Mouse (Mus musculus) forebrain, embryonic 10.5 days (tissue): Measurements from ENCODE around the gene Cox19. TPM values are rescaled to one million over a fixed set of nuclear protein-coding genes. Genes with fewer than 3 reads are reported as not detected.

Experiments
- DNase-seq: peaks from one replicate; pipeline ENCODE4 v3.0.0-alpha.2; 2017; ENCODE audit warnings: low spot score; ENCODE audit errors: extremely low spot score
- H3K27ac ChIP-seq: fragments of 300-500 bp; sonication (generic); 2 replicates; pipeline ENCODE4 v1.5.1; 2016; ENCODE audit warnings: mild to moderate bottlenecking
- H3K27me3 ChIP-seq: fragments of 300-500 bp; sonication (generic); 2 replicates; pipeline ENCODE4 v1.6.1; 2016; ENCODE audit warnings: mild to moderate bottlenecking; ENCODE audit not compliant: poor library complexity, severe bottlenecking
- H3K36me3 ChIP-seq: fragments of 300-500 bp; sonication (generic); replicated peaks from 2 replicates; pipeline ENCODE4 v1.6.1; 2016; ENCODE audit warnings: mild to moderate bottlenecking, moderate library complexity
- H3K4me1 ChIP-seq: fragments of 300-500 bp; sonication (generic); 2 replicates; pipeline ENCODE4 v1.6.1; 2016
- H3K4me3 ChIP-seq: fragments of 300-500 bp; sonication (generic); 2 replicates; pipeline ENCODE4 v1.5.1; 2016; ENCODE audit warnings: mild to moderate bottlenecking, moderate library complexity
- H3K9me3 ChIP-seq: fragments of 300-500 bp; sonication (generic); 2 replicates; pipeline ENCODE4 v1.6.1; 2016; ENCODE audit warnings: mild to moderate bottlenecking, moderate library complexity
- WGBS: fragments of 180-500 bp; shearing (Covaris S2); methylation state at CpG from one replicate; pipeline ENCODE4 v1.1.7; 2016; 5-methylcytosine and 5-hydroxymethylcytosine counted together
- microRNA counts: library from miRNA; unstranded; fragments of <30 nt; microRNA quantifications from one replicate; lab custom pipeline; 2017
- microRNA-seq: library from miRNA; unstranded; fragments of <30 nt; microRNA quantifications from one replicate; pipeline ENCODE4, GENCODE M21; 2017
- polyA plus RNA-seq: library from polyadenylated mRNA; unstranded; fragments of >200 nt; fragmentation: Nextera tagmentation; extraction: Ambion mirVana; gene quantifications from 2 replicates; pipeline ENCODE4 v1.2.1, GENCODE M21; 2016

Cox19 gene
- polyA plus RNA-seq, 1 experiment from 2014 or later = 120 TPM

DNA sequence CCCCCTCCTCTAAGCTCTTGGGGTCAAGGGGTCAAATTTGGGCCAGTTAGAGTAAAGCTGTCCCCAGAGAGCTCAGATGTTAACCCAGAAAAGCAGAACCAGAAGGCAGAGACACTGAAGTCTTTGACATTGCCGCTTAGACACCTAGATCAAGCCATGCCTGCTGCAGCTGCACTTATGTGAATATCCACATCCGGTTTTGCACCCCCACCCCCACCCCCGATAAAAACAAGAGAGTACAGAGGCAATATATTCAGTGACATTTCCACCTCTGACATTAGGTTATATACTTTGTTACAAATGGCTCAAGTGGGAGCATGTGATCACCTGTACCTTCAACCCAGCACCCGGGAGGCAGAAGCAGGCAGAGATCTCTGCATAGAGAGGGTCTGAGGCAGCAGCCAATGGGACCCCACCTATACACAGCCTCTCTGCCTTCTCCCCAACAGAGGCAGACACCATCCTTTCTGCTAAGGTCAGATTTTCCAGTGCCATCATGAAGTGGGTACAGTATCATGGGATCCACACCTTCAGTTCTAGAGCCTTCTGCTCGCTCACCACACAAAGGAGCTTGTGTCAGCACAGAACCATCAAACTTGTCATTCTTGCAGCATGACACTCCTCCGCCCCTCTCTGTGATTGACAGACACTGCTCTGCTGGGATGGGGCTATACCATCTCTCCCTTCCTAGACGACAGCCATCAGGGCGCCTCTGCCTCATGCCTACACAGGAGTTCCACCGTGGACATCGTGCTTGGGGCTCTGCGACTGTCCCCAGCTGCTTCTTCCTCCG is 60.6 kb downstream of the Cox19 start:
- peaks cover 14% of the 10 kb centered on the region for H3K4me1 ChIP-seq
- 85% methylated on average over 12 of the region's 12 CpGs for WGBS
- DNase-seq = no peak
- H3K36me3 ChIP-seq = no peaks in the 10 kb centered on the region
- H3K4me3 ChIP-seq = no peak overlapping the region
- no peaks in the 10 kb centered on the region for H3K27me3 ChIP-seq
- H3K27ac ChIP-seq = no peak overlapping the region
- no peaks in the 10 kb centered on the region for H3K9me3 ChIP-seq

DNA sequence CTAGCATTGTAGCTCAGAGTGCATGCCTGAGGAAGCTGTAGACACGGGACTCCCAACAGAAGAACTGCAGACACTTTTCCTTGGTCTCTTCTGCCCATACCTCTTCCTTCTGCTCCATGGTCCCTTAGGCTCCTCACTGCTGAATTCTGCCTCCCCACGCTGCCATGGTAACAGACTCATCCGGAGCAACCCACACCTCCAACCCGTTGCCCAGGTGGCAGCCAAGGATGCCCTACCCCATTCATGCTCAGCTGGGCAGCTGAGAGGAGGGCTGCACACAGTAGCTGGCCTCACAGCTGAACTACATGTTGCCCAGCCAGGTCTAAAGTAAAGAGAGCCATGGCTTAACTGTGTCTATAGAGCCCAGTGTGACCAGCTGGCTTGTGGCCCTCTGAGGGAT is 62.6 kb downstream of the Cox19 start:
- peaks cover 21% of the 10 kb centered on the region for H3K4me1 ChIP-seq
- no peaks in the 10 kb centered on the region for H3K9me3 ChIP-seq
- no peak for DNase-seq
- no peaks in the 10 kb centered on the region for H3K27me3 ChIP-seq
- no peak overlapping the region for H3K27ac ChIP-seq
- H3K4me3 ChIP-seq = no peak overlapping the region
- WGBS = 93% methylated on average over 4 of the region's 4 CpGs
- no peaks in the 10 kb centered on the region for H3K36me3 ChIP-seq

DNA sequence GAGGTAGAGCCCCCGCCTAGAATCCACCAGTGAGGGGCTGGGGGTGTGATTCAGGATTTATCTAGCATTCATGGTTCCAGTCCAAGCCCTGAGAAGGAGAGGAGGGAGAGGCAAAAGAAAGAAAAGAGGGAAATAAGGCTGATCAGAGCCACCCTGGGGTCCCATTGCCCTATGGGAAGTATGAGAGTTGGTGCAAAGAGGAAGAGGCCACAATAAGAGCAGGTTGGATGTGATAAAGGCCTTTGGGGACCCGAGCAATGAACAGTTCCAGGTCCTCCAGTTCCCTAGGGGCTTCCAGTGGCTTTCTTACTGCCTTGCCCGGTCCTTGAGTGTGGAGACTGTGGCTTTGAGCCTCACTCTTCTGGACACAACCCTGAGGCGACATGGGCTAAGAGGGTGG is 63.4 kb downstream of the Cox19 start:
- no peak for DNase-seq
- Histone ChIP-seq H3K4me1 (peaks cover 21% of the 10 kb centered on the region), H3K9me3 (no peaks in the 10 kb centered on the region), H3K27ac (no peak overlapping the region), H3K27me3 (no peaks in the 10 kb centered on the region), H3K36me3 (no peaks in the 10 kb centered on the region), H3K4me3 (no peak overlapping the region)
- 89% methylated on average over 4 of the region's 4 CpGs for WGBS

DNA sequence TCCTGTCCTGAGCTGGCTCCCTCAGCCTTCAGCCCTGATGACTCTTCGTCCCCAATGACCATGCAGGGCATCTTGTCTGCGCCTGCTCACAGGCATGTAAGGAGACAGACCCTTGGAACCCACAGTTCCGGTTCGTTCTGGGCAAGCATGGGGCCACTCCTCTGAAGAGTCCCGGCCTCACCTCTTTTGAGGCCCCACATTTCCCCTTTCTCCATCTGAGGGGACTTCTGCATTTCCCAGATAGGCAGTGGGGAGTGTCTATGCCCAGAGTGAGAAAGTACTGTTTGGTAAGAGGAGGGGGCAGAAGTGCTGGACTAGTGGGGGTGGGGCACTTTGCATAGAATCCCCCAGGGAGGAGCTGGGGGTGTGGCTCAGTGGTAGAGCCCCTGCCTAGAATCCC is 64.1 kb downstream of the Cox19 start:
- WGBS = 88% methylated on average over 5 of the region's 5 CpGs
- H3K4me1 ChIP-seq = peaks cover 21% of the 10 kb centered on the region
- no peaks in the 10 kb centered on the region for H3K36me3 ChIP-seq
- H3K27me3 ChIP-seq = no peaks in the 10 kb centered on the region
- no peaks in the 10 kb centered on the region for H3K9me3 ChIP-seq
- H3K27ac ChIP-seq = peak overlapping the region; percentile 25; the same call in 1 of the 2 replicates
- no peak for DNase-seq
- H3K4me3 ChIP-seq = no peak overlapping the region

MicroRNA genes within 50 kb of the gene (microRNA counts, 519-probe panel; counts per million panel counts)
- microRNA mmu-miR-339-3p (lab: Ali Mortazavi, UCI) (341 counts per million, percentile 65 among the panel's probes with 10 or more counts), microRNA mmu-miR-339-5p (lab: Ali Mortazavi, UCI) (341 counts per million, percentile 65 among the panel's probes with 10 or more counts)

Small RNA genes lying within 50 kb of the gene (microRNA-seq; reads per million reads assigned to microRNA genes)
- gene Mir339 = 795 reads per million, percentile 72 among the genes with 10 or more reads in this experiment

Other genes starting within 250 kb of the Cox19 start
- gene Prkar1b, start 201.4 kb downstream of the Cox19 start, polyA plus RNA-seq = 3.3 and 5.1 TPM in 2 replicates
- gene Dnaaf5, start 201.2 kb downstream of the Cox19 start, polyA plus RNA-seq = 8.0 and 9.9 TPM in 2 replicates
- 52.9 and 53.8 TPM in 2 replicates for gene Sun1, start 150.8 kb downstream of the Cox19 start, polyA plus RNA-seq
- gene Get4, start 99.1 kb downstream of the Cox19 start, polyA plus RNA-seq = 187 and 188 TPM in 2 replicates
- gene Adap1, start 25.8 kb downstream of the Cox19 start, polyA plus RNA-seq = 0.27 and 0.49 TPM in 2 replicates
- gene Cyp2w1, start 1.2 kb upstream of the Cox19 start, polyA plus RNA-seq = not detected in 2 replicates
- gene Gpr146, start 26.3 kb upstream of the Cox19 start, polyA plus RNA-seq = 1.6 and 1.8 TPM in 2 replicates
- 0.15 and 0.34 TPM in 2 replicates for gene C130050O18Rik, start 53.9 kb upstream of the Cox19 start, polyA plus RNA-seq
- gene Gper1, start 71.7 kb upstream of the Cox19 start, polyA plus RNA-seq = 0.44 and 0.50 TPM in 2 replicates
- gene 3110082I17Rik, start 109.1 kb upstream of the Cox19 start, polyA plus RNA-seq = 69.4 and 70.5 TPM in 2 replicates
- gene Zfand2a, start 133.1 kb upstream of the Cox19 start, polyA plus RNA-seq = 9.6 and 10.2 TPM in 2 replicates
- 7.7 and 9.4 TPM in 2 replicates for gene Uncx, start 192.1 kb upstream of the Cox19 start, polyA plus RNA-seq